Mouse (Mus musculus): Measurements from ENCODE around the gene Crtc3.
A peak's percentile ranks its signal among the peaks of the same experiment; 100 is the strongest.

Crtc3 gene

DNA sequence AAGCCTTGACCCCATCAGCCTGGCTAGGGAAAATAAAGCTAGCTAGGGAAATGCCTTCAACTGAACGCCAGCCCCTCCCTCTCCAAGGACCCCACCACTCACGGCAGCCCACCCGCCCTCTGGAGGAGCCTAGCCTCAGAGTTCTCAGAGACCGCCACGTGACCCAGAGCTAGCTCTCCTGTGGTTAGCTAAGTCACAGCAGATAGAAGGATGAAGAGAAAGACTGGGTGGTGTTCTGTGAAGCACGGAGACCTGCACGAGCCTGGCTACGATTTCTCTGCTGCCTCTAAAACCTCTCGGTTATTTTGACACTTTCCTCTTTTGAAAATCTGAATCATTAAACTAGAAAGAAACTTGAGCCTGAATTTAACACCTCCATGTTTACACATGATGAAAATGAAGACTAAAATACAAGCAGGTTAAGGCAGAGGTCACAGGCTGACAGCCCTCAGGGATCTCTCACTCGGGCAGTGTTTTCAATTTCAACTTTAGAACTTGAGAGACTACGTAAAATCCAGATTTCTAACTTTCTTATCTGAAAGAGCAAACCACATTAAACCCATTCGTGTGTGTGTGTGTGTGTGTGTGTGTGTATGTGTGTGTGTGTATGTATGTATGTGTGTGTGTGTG is 8.3 kb downstream of the Crtc3 start:
- no peak for DNase-seq

DNA sequence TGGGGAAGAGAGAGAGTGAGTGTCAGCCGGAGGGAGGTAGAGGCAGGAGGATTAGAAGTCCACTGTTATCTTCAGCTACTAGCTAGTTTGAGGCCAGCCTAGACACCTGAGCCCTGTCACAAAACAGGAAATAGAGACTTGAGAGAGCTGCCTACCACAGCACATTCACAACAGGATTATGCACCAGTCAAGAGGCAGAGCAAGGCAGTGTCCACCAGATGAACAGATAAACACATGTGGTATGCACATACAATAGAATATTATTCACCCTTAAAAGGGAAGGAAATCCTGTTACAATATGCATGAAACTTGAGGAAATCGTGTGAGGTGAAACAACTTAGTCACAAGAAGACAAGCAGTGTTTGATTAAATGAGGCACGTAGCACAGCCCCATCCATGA is 16.4 kb downstream of the Crtc3 start:
- DNase-seq: no peak

DNA sequence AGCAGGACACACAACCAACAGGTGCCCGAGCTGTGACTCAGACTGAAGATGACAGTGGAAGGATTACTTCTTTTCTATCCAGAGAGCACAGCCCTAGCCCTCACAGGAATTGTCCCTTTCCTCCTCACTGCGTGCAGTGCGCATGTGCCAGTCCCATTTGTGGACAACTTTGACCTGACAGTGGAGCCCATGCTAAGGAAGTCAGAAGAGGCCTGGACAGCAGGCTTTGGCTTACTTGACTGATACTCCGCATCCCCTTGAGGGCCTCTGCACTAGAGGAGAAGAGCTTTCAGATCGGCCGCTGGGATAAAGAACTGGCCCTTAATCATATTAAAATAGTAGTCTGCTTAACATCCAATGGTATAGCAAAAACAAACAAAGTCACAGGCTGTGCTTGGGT is 17.8 kb downstream of the Crtc3 start:
- no peak for DNase-seq

DNA sequence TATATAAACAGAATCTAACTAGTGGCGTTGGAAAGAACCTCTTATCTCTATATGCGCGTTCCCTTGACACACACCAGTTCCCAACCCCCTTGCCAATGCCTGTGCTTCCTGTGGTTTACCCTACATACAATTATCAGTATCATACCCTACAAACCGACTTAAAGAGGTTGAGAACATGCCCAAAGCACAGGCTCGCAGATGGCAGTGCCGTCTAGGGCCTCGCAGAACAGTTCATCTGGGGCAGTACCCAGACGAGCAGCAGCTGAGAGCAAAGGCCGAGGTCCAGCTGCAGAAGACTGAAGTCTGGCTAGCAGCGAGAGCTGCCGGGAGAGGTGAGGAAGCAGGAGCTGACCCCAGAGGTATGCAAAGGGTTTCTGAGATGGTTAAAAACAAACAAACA is 21.5 kb downstream of the Crtc3 start:
- no peak for DNase-seq

DNA sequence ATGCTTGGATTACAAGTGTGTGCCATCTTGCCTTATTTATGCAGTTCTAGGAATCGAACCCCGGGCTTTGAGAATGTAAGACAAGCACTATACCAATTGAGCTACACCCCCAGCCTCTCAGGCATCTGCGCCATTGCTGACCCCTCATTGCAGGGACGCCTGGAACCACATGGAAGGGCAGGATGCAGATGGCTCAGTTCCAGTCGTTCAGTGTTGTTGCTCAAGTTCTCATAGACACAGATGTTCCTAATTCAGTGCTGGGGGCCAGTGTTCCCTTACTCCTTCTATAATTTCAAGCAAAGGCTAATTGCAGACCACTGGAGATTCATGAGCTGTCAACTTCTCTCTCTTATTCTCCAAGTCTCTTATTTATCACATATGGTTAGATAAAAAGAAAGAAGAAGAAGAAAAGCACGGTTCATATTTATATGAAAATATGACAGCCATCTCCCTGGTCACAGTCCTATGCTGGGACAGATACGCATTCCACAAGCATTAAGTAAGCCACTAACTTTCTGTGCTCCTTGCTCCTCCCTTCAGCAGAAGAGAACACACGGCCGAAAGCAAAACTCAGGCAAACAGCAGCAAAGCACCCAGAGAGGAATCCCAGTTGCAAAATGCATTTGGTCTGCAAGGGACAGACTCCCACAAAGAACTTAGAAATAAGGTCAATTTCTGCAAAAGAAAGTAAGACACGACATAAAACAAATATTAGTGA is 22.3 kb downstream of the Crtc3 start:
- DNase-seq: no peak

DNA sequence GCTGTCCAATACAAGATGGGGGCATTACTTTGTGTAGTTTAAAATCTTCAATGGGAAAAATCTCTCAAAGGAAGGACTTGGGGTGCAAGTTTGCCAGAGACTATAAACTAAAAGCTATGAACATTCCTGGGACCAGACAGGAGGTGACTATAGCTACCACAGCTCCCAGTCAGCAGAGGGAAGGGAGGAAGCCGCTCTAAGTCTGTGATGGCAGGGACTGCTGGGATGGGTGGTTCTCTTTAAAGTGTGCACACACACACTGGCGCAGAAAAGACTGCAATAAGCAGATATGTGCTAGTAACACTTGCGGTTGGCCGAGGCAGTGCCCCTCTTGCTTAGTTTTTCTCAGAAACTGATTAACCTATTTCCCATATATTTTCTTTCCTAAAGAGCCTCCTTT is 27.6 kb downstream of the Crtc3 start:
- DNase-seq: no peak

DNA sequence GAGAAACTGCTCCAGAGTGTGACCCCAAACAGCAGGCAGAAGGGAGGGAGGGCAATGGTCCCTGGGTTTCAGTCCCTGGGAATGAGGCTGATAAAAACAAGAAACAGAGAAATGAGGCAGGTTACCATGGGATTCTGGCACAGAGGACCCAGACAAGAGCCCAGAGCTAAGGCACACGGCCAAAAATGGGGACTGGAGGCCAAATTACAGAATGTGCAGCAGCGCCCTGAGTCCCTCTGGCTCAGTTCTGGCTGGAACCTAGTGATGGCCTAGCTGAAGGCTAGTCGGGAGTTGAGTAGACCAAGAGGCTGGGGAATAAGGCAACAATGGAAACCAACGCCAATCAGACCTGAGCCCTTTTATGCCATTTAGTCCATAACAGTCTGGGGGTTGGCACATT is 28.1 kb downstream of the Crtc3 start:
- DNase-seq: peak; percentile 78

DNA sequence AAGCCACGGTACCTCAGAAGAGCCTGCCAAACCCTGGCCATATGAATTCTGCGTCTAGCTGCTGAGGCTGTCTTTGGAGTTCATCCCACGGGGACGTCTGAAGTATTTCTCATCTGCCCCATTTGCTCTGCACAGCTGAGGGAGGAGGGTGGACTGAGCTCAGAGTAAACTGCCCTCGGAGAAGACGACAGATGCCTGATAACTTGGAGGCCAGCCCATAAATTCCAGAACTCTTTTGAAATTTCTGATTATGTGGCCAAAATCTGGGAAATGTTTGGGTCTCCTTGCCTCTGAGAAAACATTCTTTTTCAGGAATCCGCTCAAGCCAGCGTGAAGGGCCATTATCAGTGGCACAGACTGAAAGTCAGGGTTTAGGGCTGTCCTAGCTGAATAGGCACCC is 30.8 kb downstream of the Crtc3 start:
- no peak for DNase-seq

DNA sequence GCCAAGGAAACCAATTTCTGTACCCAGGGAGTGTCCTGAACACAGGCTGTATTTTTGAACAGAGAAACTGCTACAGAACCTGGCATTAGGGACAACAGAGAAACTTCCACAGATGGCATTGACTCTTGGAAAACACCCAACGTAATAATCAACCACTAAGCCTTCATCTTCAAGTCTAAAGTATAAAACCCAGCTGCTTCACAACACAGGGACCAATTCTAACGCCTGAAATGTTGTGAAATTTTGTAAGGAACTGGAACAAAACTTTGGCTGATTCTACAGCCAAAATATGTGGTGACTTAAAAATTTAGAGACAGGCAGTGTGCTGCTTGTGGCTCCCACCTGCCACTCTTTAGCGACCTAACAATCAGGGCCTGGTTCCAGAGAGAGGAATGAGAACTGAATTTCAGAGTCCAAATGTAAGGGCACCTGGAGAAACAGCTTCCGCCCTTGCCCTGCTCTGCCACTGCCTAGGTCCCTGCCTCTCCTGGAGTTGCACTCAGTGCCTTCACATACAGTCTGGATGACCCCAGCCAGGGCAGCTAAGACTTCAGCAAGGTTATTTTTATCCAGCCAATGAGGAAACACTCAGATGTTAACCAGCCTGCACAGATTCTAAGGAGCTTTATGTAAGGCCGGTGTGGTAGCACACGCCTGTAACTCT is 33.2 kb downstream of the Crtc3 start:
- DNase-seq: no peak

DNA sequence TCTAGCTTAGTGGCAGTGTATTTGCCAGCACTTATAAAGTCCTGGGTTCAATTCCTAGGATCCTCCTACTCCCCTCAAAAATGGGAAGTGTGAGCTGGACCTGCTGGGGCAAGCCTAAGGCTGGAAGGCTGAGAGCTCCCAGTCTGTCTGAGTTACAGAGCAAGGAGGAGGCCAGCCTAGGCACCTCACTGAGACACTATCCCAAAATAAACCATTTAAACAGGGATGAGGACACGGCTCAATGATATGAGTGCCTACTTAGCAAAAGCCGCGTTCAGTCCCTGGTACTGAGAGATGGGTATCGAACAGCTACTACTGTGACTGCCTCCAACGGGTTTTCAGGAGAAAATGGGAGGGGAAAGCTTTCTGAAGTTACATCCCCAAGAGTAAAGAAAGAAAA is 33.8 kb downstream of the Crtc3 start:
- no peak for DNase-seq

DNA sequence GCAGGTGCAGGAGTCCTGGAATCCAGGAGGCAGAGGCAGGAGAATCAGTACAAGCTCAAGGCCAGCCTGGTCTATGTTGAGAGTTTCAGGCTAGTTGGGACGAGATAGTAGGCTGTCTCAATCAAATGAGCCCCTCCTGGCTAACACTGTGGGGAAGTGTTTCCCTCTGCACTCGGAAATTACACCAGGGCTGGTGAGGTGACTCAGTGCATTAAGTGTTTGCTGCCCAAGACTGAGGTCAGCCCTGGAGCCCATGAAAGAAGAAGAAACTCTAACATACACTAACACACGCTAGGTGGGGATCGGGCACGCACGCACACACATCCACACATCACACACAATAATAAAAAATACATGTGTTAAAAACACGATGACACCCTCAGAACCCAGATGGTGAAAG is 34.3 kb downstream of the Crtc3 start:
- no peak for DNase-seq

DNA sequence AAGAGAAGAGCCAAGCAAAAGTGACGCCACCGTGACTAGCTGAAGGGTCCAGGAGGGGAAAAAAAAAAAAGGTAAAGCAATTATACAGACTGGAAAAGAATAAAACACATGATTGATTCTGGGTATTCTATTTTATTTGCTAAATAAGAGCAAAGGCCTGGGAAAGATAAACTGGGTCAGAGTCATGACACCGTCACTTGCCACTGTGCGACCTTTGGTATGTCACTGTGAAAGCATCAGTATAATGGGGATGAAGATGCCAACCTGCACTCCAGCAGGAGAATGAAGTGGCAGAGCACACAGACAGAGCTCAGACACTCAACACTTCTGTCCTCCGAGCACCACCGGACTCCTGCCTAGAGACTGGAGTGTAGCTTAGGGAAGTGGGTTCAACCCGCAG is 34.7 kb downstream of the Crtc3 start:
- no peak for DNase-seq

DNA sequence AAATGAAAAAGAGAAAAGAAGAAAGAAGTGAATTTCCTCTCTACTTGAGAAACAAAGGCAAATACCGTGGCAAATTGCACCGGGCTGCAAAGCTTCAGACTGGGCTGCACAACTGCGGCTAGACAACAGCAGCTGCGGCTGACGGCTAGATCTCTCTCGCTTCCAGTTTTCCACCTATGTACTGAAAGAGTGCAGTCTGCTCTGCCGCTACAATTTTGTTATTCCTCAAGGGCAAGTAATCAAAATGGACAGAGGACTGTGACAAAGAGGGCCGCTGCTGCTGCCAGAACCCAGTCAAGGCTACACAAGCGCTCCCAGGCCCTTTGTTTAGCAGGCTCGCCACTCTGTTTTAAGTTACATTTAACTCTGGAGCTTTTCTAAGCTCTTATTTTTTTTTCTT is 35.6 kb downstream of the Crtc3 start:
- DNase-seq: no peak

DNA sequence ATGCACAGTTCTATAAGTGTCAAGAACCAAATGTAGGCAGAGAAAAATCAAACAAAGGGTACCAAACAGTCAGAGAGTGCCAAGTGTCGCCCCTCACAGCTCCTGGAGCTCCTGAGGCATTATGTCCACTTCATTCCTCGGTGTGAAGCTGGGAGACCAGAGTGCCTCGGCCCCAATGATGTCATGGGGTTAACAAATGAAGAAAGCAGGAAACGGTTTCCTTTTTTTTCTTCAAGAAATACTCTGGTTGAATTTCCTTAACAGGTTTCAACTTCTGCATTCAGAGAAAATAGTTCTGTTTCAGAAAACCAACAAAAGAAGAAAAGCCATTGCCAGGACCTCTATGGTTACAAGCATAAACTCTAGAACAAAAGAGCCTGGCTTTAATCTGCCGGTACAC is 36.4 kb downstream of the Crtc3 start:
- no peak for DNase-seq

DNA sequence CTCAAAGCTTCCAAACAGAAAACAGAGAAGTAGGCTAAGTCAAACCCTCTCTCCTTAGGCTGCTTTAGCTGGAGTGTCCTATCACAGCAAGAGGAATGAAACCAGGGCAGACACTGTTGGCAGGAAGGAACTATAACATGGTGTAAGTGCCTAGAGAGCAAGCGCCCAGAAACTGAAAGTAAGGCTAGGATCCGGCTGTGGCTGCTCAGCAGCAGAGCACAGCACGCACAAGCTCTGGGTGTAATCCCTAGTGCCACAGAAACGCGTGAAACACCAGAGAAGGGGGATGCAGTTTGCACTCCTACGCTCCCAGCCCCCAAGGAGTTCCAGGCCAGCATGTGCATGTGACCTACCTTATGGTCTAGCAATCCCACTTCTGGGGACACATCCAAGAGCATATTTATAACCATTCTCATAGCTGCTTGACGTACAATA is 41.2 kb downstream of the Crtc3 start:
- no peak for DNase-seq

DNA sequence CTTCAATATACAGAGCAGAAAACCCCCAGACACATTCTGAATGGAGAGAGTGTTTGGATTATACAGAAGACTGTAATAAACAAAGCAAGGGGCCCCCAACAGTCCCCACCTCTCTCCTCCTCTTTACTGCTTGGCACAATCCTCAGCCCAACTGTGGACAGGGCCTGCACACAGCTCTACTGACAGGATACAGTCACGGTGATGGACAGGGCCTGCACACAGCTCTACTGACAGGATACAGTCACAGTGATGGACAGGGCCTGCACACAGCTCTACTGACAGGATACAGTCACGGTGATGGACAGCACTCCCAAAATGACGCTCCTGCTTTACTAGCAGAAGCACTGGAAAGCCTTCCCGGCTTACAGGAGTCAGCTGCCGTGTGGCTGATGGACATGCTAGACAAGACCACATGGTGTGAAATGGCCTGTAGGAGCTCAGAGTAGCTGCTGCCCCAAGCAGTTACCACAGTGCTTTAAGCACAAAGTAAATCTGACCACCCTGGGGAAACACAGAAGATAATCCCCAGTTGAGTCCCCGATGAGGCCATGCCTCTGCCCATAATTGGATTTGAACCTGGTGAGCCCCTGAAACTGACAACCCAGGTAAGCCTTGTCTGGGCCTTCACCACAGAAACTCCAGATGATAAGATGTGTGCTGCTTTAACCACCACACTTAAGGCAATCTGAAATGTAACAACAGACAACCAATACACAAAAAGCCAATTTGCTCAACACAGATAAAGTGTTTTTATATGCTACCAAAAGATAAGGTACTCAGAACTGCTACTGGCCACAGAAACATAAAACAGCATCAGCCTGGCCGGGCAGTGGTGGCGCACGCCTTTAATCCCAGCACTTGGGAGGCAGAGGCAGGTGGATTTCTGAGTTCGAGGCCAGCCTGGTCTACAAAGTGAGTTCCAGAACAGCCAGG is 42.3 kb downstream of the Crtc3 start:
- DNase-seq: no peak

DNA sequence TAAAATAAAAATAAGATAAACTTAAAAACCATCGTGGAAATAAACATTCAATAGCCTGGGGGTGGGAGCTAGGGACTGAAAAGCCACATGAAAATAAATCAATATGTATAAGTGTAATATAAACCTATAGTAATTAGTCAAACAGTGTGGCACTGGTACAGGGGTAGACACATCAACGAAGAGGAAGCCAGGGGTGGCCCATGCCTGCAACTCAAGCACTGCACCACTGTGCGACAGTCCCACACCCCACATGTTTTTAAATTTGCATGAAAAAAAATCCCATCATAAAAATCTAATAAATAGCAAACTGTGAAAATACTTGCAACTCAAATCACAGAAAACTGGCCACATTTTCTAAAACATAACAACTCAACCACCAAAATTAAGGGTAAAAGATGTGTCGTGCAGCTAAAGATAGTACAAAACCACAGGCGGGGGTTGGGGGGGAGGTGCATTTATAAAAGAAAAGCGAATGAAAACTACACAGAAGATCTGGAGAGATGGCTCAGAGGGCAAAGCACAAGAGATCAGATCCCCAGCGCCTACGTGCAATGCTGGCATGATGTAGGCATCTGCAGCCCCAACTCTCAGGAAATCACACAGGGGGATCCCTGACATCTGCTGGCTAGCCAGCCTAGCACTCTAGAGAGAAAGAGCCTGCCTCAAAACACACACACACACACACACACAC is 45.6 kb downstream of the Crtc3 start:
- no peak for DNase-seq

DNA sequence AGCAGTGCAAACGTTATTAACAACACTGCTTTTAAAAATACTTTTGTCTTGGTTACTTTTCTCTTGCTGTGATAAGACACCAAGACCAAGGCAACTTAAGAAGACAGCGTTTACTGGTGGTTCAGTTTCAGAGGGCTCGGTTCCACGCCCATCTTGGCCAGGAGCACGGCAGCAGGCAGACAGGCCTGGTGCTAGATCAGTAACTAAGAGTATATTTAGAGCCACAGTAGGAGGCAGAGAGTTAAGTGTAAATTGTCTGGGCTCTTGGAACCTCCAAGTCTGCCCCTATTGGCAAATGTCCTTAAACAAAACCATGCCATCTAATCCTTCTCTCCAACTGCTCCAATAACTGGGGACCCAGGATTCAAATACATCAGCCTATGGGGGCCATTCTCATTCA is 46.1 kb downstream of the Crtc3 start:
- DNase-seq: no peak

DNA sequence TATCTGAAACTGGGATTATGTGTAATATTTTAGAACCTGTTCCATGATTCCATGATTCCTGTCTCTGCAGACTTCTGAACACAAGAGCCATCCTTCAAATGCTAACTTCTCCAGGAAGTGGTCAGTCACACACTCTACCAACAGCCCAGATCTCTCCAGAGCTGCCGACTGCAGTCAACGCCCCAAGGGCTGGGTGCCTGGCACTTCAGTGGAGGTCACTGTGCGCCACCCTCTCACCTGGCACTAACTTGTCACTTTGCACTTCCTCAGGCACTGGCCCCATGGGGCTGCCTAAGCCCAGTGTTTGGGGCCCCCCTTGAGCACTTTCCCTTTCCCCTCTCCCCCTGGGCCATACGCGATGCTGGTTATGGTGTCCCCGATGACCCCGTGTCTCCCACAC is 46.8 kb downstream of the Crtc3 start:
- no peak for DNase-seq

DNA sequence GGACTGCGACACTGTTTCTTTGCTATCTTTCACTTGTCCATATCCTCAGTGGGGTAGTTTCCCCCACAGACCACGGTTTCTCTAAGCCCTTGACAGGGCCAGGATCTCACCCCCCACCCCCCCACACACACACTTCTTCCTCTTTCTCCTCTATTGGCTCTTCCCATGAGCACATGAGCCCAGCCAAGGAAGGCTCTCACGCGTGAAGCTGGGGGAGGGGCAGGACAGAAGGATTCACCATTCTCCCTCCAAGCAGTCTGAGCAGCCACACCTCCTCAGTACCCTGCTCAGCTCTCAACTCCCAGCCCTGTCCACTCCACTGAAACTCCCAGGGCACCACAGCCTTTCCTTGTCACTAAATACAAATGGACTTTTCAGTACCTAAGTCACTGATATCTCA is 47.2 kb downstream of the Crtc3 start:
- DNase-seq: no peak

DNA sequence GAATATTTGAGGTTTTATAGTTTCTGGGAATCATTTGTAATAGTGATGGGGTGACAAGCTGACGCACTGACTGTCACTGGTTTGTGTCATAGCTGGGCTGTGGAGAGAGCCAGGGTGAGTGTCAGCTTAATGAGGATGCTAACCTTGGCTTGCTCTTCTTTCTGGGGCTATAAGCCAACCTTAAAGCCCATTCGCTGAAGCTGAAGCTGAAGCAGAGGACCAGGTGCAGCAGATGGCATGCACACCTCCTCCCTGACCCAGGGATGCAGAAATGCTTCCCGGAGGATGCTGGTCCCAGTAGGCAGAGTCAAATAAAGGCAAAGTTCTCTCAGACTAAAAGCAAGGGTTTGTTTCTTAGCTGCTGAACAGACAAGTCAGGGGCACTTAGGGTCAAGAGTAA is 48.7 kb downstream of the Crtc3 start:
- no peak for DNase-seq

DNA sequence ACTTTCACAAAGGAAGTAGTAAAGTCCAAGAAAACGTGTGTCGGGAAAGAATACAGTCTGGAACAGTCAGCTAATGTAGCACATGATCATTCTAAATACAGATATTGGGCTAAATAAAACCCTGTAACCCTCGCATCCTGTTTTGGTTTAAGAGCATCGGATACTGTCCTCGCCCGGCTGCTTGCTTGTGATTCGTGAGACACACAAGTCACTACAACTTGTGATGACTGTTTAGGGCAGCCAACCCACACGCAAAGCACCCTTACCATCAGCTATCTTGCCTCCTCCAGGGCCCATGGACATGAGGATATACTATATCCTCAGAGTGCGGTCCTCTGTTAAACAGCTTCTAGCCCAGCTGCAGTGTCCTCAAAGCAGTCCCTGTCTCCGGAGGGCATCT is 50.2 kb downstream of the Crtc3 start:
- no peak for DNase-seq
